Mouse (Mus musculus) stomach, embryonic 14.5 days (tissue): Measurements from ENCODE around the gene Nrcam. TPM values are rescaled to one million over a fixed set of nuclear protein-coding genes. Genes with fewer than 3 reads are reported as not detected.

Source experiments
- ATAC-seq: fragments of 200-750 bp; cut with Nextera tagmentation; 2 replicates; pipeline ENCODE4 v1.8.0; 2017; ENCODE audit warnings: low read depth, moderate TSS enrichment; ENCODE audit not compliant: insufficient number of reproducible peaks, insufficient read depth, low FRiP score
- H3K27ac ChIP-seq: fragments of 300-500 bp; sonication (generic); 2 replicates; pipeline ENCODE4 v1.5.1; 2014; ENCODE audit warnings: mild to moderate bottlenecking, low read length, moderate library complexity, mixed read lengths
- H3K27me3 ChIP-seq: fragments of 300-500 bp; sonication (generic); 2 replicates; pipeline ENCODE4 v1.6.1; 2014; ENCODE audit warnings: low read length, control low read depth, mixed read lengths; ENCODE audit not compliant: control insufficient read depth, insufficient read depth
- H3K36me3 ChIP-seq: fragments of 300-500 bp; sonication (generic); 2 replicates; pipeline ENCODE4 v1.6.1; 2014; ENCODE audit warnings: mild to moderate bottlenecking, control low read depth, low read length, moderate library complexity, mixed read lengths; ENCODE audit not compliant: control insufficient read depth, insufficient read depth
- H3K4me1 ChIP-seq: fragments of 300-500 bp; sonication (generic); 2 replicates; pipeline ENCODE4 v1.6.1; 2014; ENCODE audit warnings: low read length, control low read depth, mixed read lengths; ENCODE audit not compliant: control insufficient read depth, insufficient read depth
- H3K4me2 ChIP-seq: fragments of 300-500 bp; sonication (generic); replicated peaks from 2 replicates; pipeline ENCODE4 v1.6.1; 2014; ENCODE audit warnings: low read depth, low read length, control low read depth
- H3K4me3 ChIP-seq: fragments of 300-500 bp; sonication (generic); 2 replicates; pipeline ENCODE4 v1.5.1; 2014; ENCODE audit warnings: low read depth, low read length, control low read depth
- H3K9ac ChIP-seq: fragments of 300-500 bp; sonication (generic); replicated peaks from 2 replicates; pipeline ENCODE4 v1.6.1; 2014; ENCODE audit warnings: low read depth, mild to moderate bottlenecking, control low read depth, low read length, moderate library complexity, mixed read lengths
- H3K9me3 ChIP-seq: fragments of 300-500 bp; sonication (generic); 2 replicates; pipeline ENCODE4 v1.6.1; 2016; ENCODE audit warnings: low read depth, low read length, control low read depth; ENCODE audit not compliant: control insufficient read depth
- WGBS: fragments of 180-500 bp; shearing (Covaris S2); extraction: QIAGEN DNeasy Blood & Tissue Kit; methylation state at CpG from one replicate; pipeline ENCODE4 v1.1.7; 2014; 5-methylcytosine and 5-hydroxymethylcytosine counted together
- polyA plus RNA-seq: library from polyadenylated mRNA; unstranded; fragments of >200 nt; fragmentation: Nextera tagmentation; extraction: Ambion mirVana; gene quantifications from 2 replicates; pipeline ENCODE4 v1.2.1, GENCODE M21; 2014

Gene Nrcam
- polyA plus RNA-seq, 1 experiment from 2014 or later, result 10.1 TPM

GRCm38 (mm10) chr12:44601410-44602149, 272.9 kb downstream of the Nrcam start:
- H3K4me1 ChIP-seq, result no peaks in the 10 kb centered on the region
- no peaks in the 10 kb centered on the region for H3K36me3 ChIP-seq
- no peaks in the 10 kb centered on the region for H3K9me3 ChIP-seq
- no peak overlapping the region for H3K9ac ChIP-seq
- no peaks in the 10 kb centered on the region for H3K27me3 ChIP-seq
- WGBS, result 32% methylated on average over 16 of the region's 16 CpGs
- ATAC-seq, result no peak
- no peak overlapping the region for H3K27ac ChIP-seq
- H3K4me2 ChIP-seq, result no peak overlapping the region
- H3K4me3 ChIP-seq, result no peak overlapping the region

DNA sequence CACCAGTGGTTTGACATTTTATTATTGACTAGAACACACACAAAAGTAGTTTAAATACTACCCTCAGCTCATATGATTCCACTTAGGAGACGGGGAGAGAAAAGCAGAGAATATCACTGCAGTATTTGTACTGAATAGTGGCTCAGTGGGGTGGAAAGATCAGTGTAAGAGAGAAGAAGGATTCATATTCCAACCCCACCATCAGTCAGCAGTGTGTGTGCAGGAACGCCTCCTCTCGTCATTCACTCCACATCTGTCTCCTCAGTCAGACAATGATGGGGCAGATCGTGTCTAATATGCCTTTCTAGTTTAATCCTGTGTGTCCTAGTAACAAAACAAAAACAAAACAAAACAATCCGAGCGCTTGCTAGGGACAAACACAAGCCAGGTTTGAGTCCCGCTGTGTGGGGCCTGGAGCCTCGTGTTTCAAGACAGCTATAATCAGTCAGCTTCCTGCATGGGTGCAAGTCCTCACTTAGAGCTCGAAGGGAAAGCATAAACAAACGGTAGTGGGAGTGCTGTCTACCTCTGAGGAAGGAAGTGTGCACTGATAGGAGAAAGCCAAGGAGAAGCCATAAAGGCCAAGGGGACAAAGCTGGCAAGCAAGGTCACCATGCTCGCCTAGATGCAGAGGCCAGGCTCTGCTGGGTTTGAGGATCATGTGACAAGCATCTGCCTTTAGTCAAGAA, 273.7 kb downstream of the Nrcam start:
- Histone ChIP-seq H3K4me3 (no peak overlapping the region), H3K9me3 (no peaks in the 10 kb centered on the region), H3K27ac (no peak overlapping the region), H3K4me1 (no peaks in the 10 kb centered on the region), H3K4me2 (no peak overlapping the region), H3K27me3 (no peaks in the 10 kb centered on the region), H3K9ac (no peak overlapping the region), H3K36me3 (no peaks in the 10 kb centered on the region)
- no peak for ATAC-seq
- WGBS, result 53% methylated on average over 11 of the region's 11 CpGs

GRCm38 (mm10) chr12:44602958-44603331, 274.3 kb downstream of the Nrcam start:
- H3K4me3 ChIP-seq, result no peak overlapping the region
- H3K9ac ChIP-seq, result no peak overlapping the region
- H3K36me3 ChIP-seq, result no peaks in the 10 kb centered on the region
- no peaks in the 10 kb centered on the region for H3K4me1 ChIP-seq
- no peak overlapping the region for H3K4me2 ChIP-seq
- H3K27me3 ChIP-seq, result no peaks in the 10 kb centered on the region
- no peak overlapping the region for H3K27ac ChIP-seq
- H3K9me3 ChIP-seq, result no peaks in the 10 kb centered on the region
- ATAC-seq, result no peak
- WGBS, result 52% methylated on average over 5 of the region's 5 CpGs

DNA sequence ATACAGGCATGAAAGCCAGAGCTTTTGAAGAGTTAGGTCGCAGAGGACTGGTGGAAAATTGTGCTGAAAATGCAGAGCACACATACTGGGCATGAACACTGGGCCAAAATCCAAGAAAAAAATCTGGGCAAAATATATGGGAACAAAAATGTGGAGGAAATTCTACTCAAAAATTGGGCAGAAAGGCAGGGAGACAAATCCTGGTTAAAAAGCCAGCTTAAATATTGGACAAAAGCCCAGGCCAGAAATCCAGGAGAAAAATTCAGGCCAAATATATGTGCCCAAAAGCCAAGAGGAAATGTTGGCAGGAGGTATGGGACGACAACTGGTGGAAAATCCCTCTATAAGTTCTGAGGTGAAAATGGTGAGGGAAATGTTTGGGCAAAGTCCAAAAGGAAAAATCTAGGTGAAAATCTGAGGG, 288.3 kb downstream of the Nrcam start:
- 88% methylated on average over 2 of the region's 2 CpGs for WGBS
- Histone ChIP-seq H3K9me3 (no peaks in the 10 kb centered on the region), H3K9ac (no peak overlapping the region), H3K4me1 (no peaks in the 10 kb centered on the region), H3K27me3 (no peaks in the 10 kb centered on the region), H3K4me2 (no peak overlapping the region), H3K27ac (no peak overlapping the region), H3K4me3 (no peak overlapping the region), H3K36me3 (no peaks in the 10 kb centered on the region)
- no peak for ATAC-seq

- H3K27me3 ChIP-seq, result no peaks in the 10 kb centered on the region
- H3K4me3 ChIP-seq, result no peak overlapping the region
- ATAC-seq, result no peak
- no peak overlapping the region for H3K9ac ChIP-seq
- 69% methylated on average over 1 of the region's 1 CpGs for WGBS
- H3K4me2 ChIP-seq, result no peak overlapping the region
- no peaks in the 10 kb centered on the region for H3K9me3 ChIP-seq
- H3K4me1 ChIP-seq, result no peaks in the 10 kb centered on the region
- no peaks in the 10 kb centered on the region for H3K36me3 ChIP-seq
- H3K27ac ChIP-seq, result no peak overlapping the region
These were observed 288.8 kb downstream of the Nrcam start for GRCm38 (mm10) chr12:44617488-44617887.

GRCm38 (mm10) chr12:44639341-44639921, 310.7 kb downstream of the Nrcam start:
- Histone ChIP-seq H3K27me3 (no peaks in the 10 kb centered on the region), H3K4me1 (no peaks in the 10 kb centered on the region), H3K4me2 (no peak overlapping the region), H3K9me3 (no peaks in the 10 kb centered on the region), H3K4me3 (no peak overlapping the region), H3K9ac (no peak overlapping the region), H3K27ac (no peak overlapping the region), H3K36me3 (no peaks in the 10 kb centered on the region)
- no peak for ATAC-seq

GRCm38 (mm10) chr12:44640579-44640978, 311.9 kb downstream of the Nrcam start:
- WGBS, result 21% methylated on average over 1 of the region's 1 CpGs
- no peaks in the 10 kb centered on the region for H3K27me3 ChIP-seq

More at GRCm38 (mm10) chr12:44640579-44640978, 311.9 kb downstream of the Nrcam start:
- no peak overlapping the region for H3K4me2 ChIP-seq
- no peaks in the 10 kb centered on the region for H3K36me3 ChIP-seq
- H3K9me3 ChIP-seq, result no peaks in the 10 kb centered on the region
- H3K27ac ChIP-seq, result no peak overlapping the region
- no peaks in the 10 kb centered on the region for H3K4me1 ChIP-seq
- ATAC-seq, result no peak
- no peak overlapping the region for H3K9ac ChIP-seq
- H3K4me3 ChIP-seq, result no peak overlapping the region
